Mouse (Mus musculus) CH12.LX (cell line): ENCODE results near the gene E2f2.

ENCODE experiments used
- CHD1 ChIP-seq: IDR thresholded peaks from 2 replicates; pipeline ENCODE4 v1.6.1; 2012; ENCODE audit warnings: low read depth, low read length, improper control_type of control experiment, inconsistent platforms
- E2F4 ChIP-seq: IDR thresholded peaks from 2 replicates; pipeline ENCODE4 v1.6.1; 2011; ENCODE audit warnings: low read depth, low read length, improper control_type of control experiment; ENCODE audit not compliant: insufficient replicate concordance
- EP300 ChIP-seq: IDR thresholded peaks from 2 replicates; pipeline ENCODE4 v1.6.1; 2011; ENCODE audit warnings: low read length, improper control_type of control experiment
- MEF2A ChIP-seq: IDR thresholded peaks from 2 replicates; pipeline ENCODE4 v1.6.1; 2014; ENCODE audit warnings: low read depth, mild to moderate bottlenecking, inconsistent platforms, low read length, improper control_type of control experiment, borderline replicate concordance
- NELFE ChIP-seq: IDR thresholded peaks from 2 replicates; pipeline ENCODE4 v1.6.1; 2011; ENCODE audit warnings: low read depth, low read length, improper control_type of control experiment
- POLR2A ChIP-seq: IDR thresholded peaks from 2 replicates; pipeline ENCODE4 v1.6.1; 2011; ENCODE audit warnings: low read depth, mild to moderate bottlenecking, improper control_type of control experiment, low read length
- RAD21 ChIP-seq: IDR thresholded peaks from 2 replicates; pipeline ENCODE4 v1.6.1; 2011; ENCODE audit warnings: low read depth, mild to moderate bottlenecking, low read length, improper control_type of control experiment, moderate library complexity
- RCOR1 ChIP-seq: conservative IDR thresholded peaks from 2 replicates; pipeline ENCODE4 v1.6.1; 2012; ENCODE audit warnings: low read depth, mild to moderate bottlenecking, inconsistent platforms, low read length, improper control_type of control experiment
- UBTF ChIP-seq: IDR thresholded peaks from 2 replicates; pipeline ENCODE4 v1.6.1; 2012; ENCODE audit warnings: low read depth, mild to moderate bottlenecking, inconsistent platforms, low read length, improper control_type of control experiment, moderate library complexity
- USF1 ChIP-seq: IDR thresholded peaks from 2 replicates; pipeline ENCODE4 v1.6.1; 2014; ENCODE audit warnings: low read depth, mild to moderate bottlenecking, inconsistent platforms, low read length, improper control_type of control experiment

DNA sequence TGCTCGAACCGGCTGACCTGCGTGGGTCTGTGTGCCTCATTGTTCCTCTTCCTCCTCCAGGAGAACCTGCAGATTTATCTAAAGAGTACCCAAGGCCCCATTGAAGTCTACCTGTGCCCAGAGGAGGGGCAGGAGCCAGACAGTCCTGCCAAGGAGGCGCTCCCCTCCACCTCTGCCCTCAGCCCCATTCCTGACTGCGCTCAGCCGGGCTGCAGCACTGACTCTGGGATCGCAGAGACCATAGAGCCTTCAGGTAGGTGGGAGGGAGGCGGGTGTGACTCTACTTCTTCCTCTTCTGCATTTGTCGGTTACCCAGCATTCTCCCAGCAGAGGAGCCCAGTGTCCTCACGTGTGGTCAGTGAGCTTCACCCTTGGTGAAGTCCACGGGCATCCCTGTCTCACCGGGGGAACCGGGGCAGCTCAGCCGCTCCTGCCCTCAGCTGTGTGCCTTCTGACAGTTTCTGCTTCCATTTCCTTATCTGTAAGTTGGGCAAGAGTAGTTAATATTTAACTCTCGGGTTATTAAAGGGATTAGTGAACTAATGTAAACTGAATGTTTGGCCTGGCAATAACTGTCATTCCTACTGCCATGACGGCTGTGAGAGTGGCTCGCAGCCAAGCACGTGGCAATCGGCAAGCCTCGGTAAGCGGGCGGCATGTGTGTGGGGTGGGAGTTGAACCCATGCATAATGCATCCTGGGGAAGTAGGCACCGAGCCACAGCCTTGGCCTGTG lies 14.7 kb downstream of the E2f2 start:
- TF ChIP-seq RCOR1 (no peak), EP300 (no peak), POLR2A (no peak), CHD1 (no peak), RAD21 (no peak), NELFE (no peak), UBTF (no peak), MEF2A (no peak), USF1 (no peak), E2F4 (no peak)
